Mouse (Mus musculus): ENCODE measurements around the gene Phactr2.

- TF ChIP-seq EP300 (IDR thresholded peaks at IDR 0.05; ENCODE audit: low read length) (no peak), RCOR1 (conservative IDR thresholded peaks at IDR 0.05; ENCODE audit: low read depth, low read length) (no peak), POLR2A (IDR thresholded peaks at IDR 0.05; ENCODE audit: low read depth, low read length) (no peak), KAT2A (IDR thresholded peaks at IDR 0.05; ENCODE audit: insufficient replicate concordance, low read length) (no peak), USF1 (IDR thresholded peaks at IDR 0.05; ENCODE audit: low read depth, low read length) (no peak), JUND (conservative IDR thresholded peaks at IDR 0.05; ENCODE audit: low read depth, low read length) (no peak), CTCF (conservative IDR thresholded peaks at IDR 0.05 in 1 of 2, IDR thresholded peaks at IDR 0.05 in 1 of 2; ENCODE audit: low read depth in 2 of 2, low read length in 2 of 2) (no peak), TCF12 (IDR thresholded peaks at IDR 0.05; ENCODE audit: low read depth, low read length) (no peak), NRF1 (IDR thresholded peaks at IDR 0.05; ENCODE audit: low read depth, low read length) (no peak), MAFK (IDR thresholded peaks at IDR 0.05; ENCODE audit: insufficient replicate concordance, low read length) (no peak)
Observed at GRCm38 (mm10) chr10:13369581-13370375, 104.4 kb downstream of the Phactr2 start.
